Mouse (Mus musculus): ENCODE results near the gene Ankrd35. TPM values are rescaled to one million over a fixed set of nuclear protein-coding genes. Genes with fewer than 3 reads are reported as not detected.

The Ankrd35 gene
- polyA plus RNA-seq, 1 experiment from 2014 or later: 1.8 TPM

DNA sequence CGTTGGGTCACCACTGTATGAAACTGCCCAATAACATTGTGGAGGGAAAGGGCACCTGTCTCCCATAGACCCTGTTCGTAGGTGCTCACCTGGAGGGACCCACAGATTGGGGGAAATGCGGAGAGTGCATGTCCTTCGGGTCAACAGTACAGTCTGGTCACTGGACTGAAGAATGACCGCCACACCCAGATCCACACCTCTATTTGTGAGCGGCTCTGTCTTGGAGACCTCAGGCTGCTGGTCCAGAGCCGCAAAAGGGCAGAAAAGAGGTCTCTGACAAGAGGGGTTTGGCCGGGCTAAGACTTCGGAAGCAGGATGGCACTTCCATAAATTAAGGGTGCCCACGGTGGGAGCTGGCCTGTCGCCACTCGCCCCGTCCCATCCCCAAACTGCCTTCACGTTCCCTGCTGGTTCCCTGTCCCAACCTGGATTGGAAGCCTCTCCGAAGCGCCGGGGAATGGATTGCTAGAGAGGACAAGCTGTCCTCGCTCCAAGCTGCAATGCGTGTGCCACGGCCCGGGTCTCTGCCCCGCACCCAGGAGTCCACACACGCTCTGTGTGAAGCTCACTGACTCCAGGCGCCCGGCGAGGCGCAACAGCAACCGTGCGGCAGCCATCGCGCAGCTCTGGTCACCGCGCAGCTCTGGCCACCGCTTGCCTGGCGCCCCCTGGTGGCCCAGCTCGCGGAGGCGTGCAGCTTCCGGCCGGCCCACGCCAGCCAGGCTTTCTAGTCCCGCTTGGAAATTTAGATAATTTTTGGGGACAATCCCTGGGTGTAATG lies 38.2 kb downstream of the Ankrd35 start, which contains the start of gene Nudt17:
Gene Nudt17, minus strand, starts transcription at position 660 of the 781 bp plus-strand sequence.
- no peak within 1 kb of the TSS for H3K27ac ChIP-seq
- ATAC-seq (ENCODE audit: low FRiP score) (peak; percentile 87), DNase-seq (ENCODE audit: low spot score) (peak; percentile 85)
- H3K9ac ChIP-seq: peak within 1 kb of the TSS; percentile 84
- no peaks in the 10 kb centered on the region; the same call in 1 of the 2 replicates for H3K4me1 ChIP-seq (replicated peaks; ENCODE audit: control insufficient read depth, insufficient read depth, low read length)
- H3K4me3 ChIP-seq (replicated peaks; ENCODE audit: low read length): peak within 1 kb of the TSS; percentile 49
- H3K36me3 ChIP-seq (replicated peaks; ENCODE audit: control insufficient read depth, insufficient read depth): peaks cover 48% of the 10 kb centered on the region
- WGBS: 6% methylated on average over 42 of the region's 42 CpGs
- H3K27me3 ChIP-seq (ENCODE audit: control insufficient read depth, insufficient read depth, low read length): no peaks in the 10 kb centered on the region
- no peaks in the 10 kb centered on the region for H3K9me3 ChIP-seq (ENCODE audit: control insufficient read depth, low read length)
- H3K4me2 ChIP-seq (replicated peaks): peak within 1 kb of the TSS; percentile 98

DNA sequence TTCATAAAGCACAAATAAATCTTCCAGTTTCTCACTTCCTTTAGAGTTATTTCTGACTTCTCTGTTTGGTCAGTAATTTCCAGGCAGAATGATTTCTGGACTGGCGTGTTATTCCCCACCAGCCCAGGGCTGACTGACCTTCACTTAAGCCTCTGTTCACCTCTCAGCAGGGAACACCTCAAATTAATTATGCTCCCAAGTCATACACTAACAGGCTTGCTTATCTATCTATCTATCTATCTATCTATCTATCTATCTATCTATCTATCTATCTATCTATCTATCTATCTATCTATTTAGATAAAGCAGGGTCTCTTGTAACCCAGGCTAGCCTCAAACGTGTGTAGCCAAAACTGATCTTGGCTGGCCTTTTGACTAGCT lies 38.7 kb downstream of the Ankrd35 start:
- Histone ChIP-seq H3K9ac (no peak overlapping the region), H3K36me3 (replicated peaks; ENCODE audit: control insufficient read depth, insufficient read depth) (peaks cover 48% of the 10 kb centered on the region), H3K4me1 (replicated peaks; ENCODE audit: control insufficient read depth, insufficient read depth, low read length) (no peaks in the 10 kb centered on the region; the same call in 1 of the 2 replicates), H3K9me3 (ENCODE audit: control insufficient read depth, low read length) (no peaks in the 10 kb centered on the region), H3K4me3 (replicated peaks; ENCODE audit: low read length) (no peak overlapping the region), H3K27ac (no peak overlapping the region), H3K4me2 (replicated peaks) (peak overlapping the region; percentile 98), H3K27me3 (ENCODE audit: control insufficient read depth, insufficient read depth, low read length) (no peaks in the 10 kb centered on the region)
- ATAC-seq (ENCODE audit: low FRiP score) (no peak; the same call in 1 of the 2 replicates), DNase-seq (ENCODE audit: low spot score) (no peak)
- whole genome bisulfite sequencing: 42% methylated on average over 2 of the region's 2 CpGs

DNA sequence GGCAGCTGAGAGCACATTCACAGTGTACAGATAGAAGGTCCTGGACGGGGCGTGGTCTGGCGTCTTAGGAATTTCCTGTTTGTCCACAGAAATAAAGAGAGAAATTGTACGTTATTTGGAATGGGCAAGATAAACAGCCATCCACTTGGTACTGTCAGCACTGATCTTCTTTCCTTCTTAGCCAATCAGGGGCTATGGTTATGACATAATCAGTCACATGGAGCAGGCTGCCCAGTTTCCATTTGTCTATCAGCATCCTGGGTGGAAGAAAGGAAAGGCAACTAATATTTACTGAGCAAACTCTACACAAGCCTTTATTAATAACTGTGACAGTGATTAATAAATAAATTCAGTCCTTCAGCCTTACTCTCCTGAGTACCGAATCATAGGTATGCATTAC lies 44.4 kb downstream of the Ankrd35 start:
- Histone ChIP-seq H3K9ac (no peak overlapping the region), H3K36me3 (replicated peaks; ENCODE audit: control insufficient read depth, insufficient read depth) (peaks cover 74% of the 10 kb centered on the region)
- WGBS: 93% methylated on average over 5 of the region's 5 CpGs

DNA sequence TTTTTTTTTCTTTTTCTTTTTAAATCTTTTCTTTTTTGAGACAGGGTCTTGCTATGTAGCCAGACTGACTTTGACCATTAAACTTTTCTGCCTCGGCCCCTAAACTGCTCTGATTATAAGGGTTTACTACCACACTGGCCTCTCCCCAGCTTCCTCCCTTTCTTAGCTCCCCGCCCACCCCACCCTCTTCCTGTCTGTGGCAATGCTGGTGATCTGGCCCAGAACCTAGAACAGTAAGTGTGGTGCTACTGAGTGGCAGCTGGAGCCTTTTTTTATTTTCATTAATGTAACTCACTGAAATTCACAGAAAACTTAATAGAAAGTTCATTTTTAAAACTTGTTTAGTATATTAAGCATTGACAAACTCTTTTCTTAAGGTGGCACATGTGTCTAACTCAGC lies 45.9 kb downstream of the Ankrd35 start:
- Histone ChIP-seq H3K27me3 (ENCODE audit: control insufficient read depth, insufficient read depth, low read length) (no peaks in the 10 kb centered on the region), H3K4me2 (replicated peaks) (no peak overlapping the region), H3K36me3 (replicated peaks; ENCODE audit: control insufficient read depth, insufficient read depth) (peaks cover 71% of the 10 kb centered on the region), H3K27ac (no peak overlapping the region), H3K9ac (no peak overlapping the region), H3K4me1 (replicated peaks; ENCODE audit: control insufficient read depth, insufficient read depth, low read length) (no peaks in the 10 kb centered on the region), H3K4me3 (replicated peaks; ENCODE audit: low read length) (no peak overlapping the region), H3K9me3 (ENCODE audit: control insufficient read depth, low read length) (no peaks in the 10 kb centered on the region)
- 92% methylated on average over 2 of the region's 2 CpGs for WGBS
- DNase-seq (ENCODE audit: low spot score) (no peak), ATAC-seq (ENCODE audit: low FRiP score) (no peak)

More for the DNA sequence above, 44.4 kb downstream of the Ankrd35 start:
- Histone ChIP-seq H3K4me3 (replicated peaks; ENCODE audit: low read length) (no peak overlapping the region), H3K27ac (no peak overlapping the region), H3K27me3 (ENCODE audit: control insufficient read depth, insufficient read depth, low read length) (no peaks in the 10 kb centered on the region), H3K4me1 (replicated peaks; ENCODE audit: control insufficient read depth, insufficient read depth, low read length) (no peaks in the 10 kb centered on the region), H3K9me3 (ENCODE audit: control insufficient read depth, low read length) (no peaks in the 10 kb centered on the region), H3K4me2 (replicated peaks) (no peak overlapping the region)
- no peak for DNase-seq (ENCODE audit: low spot score)
- ATAC-seq (ENCODE audit: low FRiP score): no peak

DNA sequence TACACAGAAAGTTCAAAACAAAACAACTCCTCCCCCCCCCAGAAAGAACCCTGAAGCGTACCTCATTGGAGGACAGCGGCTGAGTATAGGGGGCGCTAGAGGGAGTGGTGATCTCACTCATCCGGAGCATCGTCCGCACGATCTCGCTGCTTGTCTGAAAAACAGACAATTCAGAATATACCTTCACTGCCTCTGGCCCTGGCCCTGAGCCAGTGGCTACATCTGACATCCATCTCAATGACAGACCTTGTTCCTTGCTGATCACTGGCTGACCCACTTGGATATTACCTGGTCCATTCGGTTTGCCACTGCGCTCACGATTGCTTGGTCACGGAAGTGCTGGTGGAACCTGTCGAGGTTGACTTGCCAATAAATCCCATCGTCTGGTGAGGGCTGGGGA lies 49.2 kb downstream of the Ankrd35 start:
- Histone ChIP-seq H3K4me3 (replicated peaks; ENCODE audit: low read length) (no peak overlapping the region), H3K27ac (no peak overlapping the region), H3K36me3 (replicated peaks; ENCODE audit: control insufficient read depth, insufficient read depth) (peaks cover 62% of the 10 kb centered on the region), H3K27me3 (ENCODE audit: control insufficient read depth, insufficient read depth, low read length) (no peaks in the 10 kb centered on the region), H3K9ac (no peak overlapping the region), H3K4me2 (replicated peaks) (no peak overlapping the region), H3K4me1 (replicated peaks; ENCODE audit: control insufficient read depth, insufficient read depth, low read length) (no peaks in the 10 kb centered on the region), H3K9me3 (ENCODE audit: control insufficient read depth, low read length) (no peaks in the 10 kb centered on the region)
- DNase-seq (ENCODE audit: low spot score) (peak; percentile 43), ATAC-seq (ENCODE audit: low FRiP score) (no peak)
- WGBS: 37% methylated on average over 14 of the region's 14 CpGs

DNA sequence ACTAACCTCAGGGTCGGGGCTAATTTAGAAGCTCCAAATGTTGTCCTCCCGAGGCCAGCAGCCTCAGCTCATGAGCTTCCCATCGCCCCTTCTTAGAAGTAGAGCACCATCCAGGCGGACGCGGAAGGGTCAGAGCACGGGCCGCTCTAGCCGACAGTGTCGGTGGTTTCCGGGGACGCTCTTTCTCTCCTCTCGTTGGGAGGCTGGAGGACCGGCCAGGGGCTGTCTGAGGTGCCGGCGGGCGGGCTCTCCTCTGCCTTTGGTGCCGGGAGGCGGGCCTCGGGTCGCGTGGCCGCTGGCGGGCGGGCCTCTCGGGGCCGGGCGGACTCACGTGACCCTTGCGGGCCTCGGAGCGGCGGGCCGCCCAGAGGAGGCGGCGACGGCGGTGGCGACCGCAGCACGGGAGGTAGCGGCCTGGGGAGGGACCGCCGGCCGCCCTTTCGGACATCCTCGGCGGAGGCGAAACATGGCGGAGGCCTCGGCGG lies 57.5 kb downstream of the Ankrd35 start, which contains the start of the genes Polr3c and Rnf115:
Gene Polr3c, minus strand, starts transcription at position 286 of the 485 bp plus-strand sequence.
Gene Rnf115, plus strand, starts transcription at position 322 of the 485 bp plus-strand sequence.
- ATAC-seq (ENCODE audit: low FRiP score): peak; percentile 97
- under 1% methylated on average over 35 of the region's 52 CpGs for WGBS

DNA sequence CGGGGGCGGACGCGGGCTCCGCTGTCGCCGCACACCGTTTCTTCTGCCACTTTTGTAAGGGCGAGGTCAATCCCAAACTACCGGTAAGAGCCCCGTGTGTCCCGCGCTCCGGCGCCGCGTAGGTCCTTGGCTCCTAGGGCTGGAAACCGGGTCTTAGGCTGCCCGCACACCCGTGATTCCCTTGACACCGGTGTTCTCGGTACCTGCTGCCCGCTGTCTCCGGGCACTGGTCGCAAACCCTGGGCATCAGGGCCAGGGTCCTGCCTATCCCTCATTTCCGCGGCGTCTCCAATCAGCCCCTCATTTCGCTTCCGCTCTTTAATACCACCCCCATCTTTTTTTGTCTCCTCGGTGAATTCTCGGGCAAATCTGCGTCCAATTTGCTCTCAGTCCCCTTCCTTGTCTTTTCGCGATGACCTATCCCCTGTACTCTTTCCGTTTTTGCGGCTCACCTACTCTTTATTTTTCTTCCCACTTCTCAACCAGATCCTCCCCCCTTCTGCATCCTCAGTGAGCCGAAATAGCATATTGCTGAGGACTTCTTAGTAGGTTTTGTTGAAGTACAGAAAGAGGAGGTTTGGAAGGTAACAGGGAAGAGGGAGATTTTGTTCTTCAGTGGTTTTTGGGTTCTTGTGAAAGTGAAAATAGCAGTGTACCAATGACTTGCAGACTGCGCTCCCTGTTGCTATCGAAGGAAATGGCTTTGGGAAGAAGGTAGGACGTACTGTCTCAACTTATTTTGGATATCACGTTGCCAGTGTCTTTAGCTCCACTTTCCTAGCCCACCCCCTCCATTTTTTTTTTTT lies 58.1 kb downstream of the Ankrd35 start:
- H3K9me3 ChIP-seq (ENCODE audit: control insufficient read depth, low read length): no peaks in the 10 kb centered on the region
- WGBS: under 1% methylated on average over 42 of the region's 42 CpGs
- 0 out of 2 replicates have a peak, but pooled peaks cover 8% of the 10 kb centered on the region for H3K36me3 ChIP-seq (replicated peaks; ENCODE audit: control insufficient read depth, insufficient read depth)
- DNase-seq (ENCODE audit: low spot score): peak; percentile 39
- peak overlapping the region; percentile 65 for H3K4me2 ChIP-seq (replicated peaks)
- H3K27ac ChIP-seq: peak overlapping the region; percentile 84
- peak overlapping the region; percentile 94 for H3K9ac ChIP-seq
- peaks cover 23% of the 10 kb centered on the region for H3K4me1 ChIP-seq (replicated peaks; ENCODE audit: control insufficient read depth, insufficient read depth, low read length)
- no peaks in the 10 kb centered on the region for H3K27me3 ChIP-seq (ENCODE audit: control insufficient read depth, insufficient read depth, low read length)
- peak overlapping the region; percentile 95 for H3K4me3 ChIP-seq (replicated peaks; ENCODE audit: low read length)
- ATAC-seq (ENCODE audit: low FRiP score): peak; percentile 61

More for the DNA sequence above, 57.5 kb downstream of the Ankrd35 start, which contains the start of the genes Polr3c and Rnf115:
- peaks cover 12% of the 10 kb centered on the region for H3K36me3 ChIP-seq (replicated peaks; ENCODE audit: control insufficient read depth, insufficient read depth)
- H3K9ac ChIP-seq: peak within 1 kb of the TSS; percentile 94
- peak within 1 kb of the TSS; percentile 95 for H3K4me3 ChIP-seq (replicated peaks; ENCODE audit: low read length)
- no peaks in the 10 kb centered on the region for H3K27me3 ChIP-seq (ENCODE audit: control insufficient read depth, insufficient read depth, low read length)
- peak; percentile 89 for DNase-seq (ENCODE audit: low spot score)
- H3K4me1 ChIP-seq (replicated peaks; ENCODE audit: control insufficient read depth, insufficient read depth, low read length): peaks cover 23% of the 10 kb centered on the region
- H3K9me3 ChIP-seq (ENCODE audit: control insufficient read depth, low read length): no peaks in the 10 kb centered on the region
- H3K4me2 ChIP-seq (replicated peaks): peak within 1 kb of the TSS; percentile 65
- peak within 1 kb of the TSS; percentile 84 for H3K27ac ChIP-seq

DNA sequence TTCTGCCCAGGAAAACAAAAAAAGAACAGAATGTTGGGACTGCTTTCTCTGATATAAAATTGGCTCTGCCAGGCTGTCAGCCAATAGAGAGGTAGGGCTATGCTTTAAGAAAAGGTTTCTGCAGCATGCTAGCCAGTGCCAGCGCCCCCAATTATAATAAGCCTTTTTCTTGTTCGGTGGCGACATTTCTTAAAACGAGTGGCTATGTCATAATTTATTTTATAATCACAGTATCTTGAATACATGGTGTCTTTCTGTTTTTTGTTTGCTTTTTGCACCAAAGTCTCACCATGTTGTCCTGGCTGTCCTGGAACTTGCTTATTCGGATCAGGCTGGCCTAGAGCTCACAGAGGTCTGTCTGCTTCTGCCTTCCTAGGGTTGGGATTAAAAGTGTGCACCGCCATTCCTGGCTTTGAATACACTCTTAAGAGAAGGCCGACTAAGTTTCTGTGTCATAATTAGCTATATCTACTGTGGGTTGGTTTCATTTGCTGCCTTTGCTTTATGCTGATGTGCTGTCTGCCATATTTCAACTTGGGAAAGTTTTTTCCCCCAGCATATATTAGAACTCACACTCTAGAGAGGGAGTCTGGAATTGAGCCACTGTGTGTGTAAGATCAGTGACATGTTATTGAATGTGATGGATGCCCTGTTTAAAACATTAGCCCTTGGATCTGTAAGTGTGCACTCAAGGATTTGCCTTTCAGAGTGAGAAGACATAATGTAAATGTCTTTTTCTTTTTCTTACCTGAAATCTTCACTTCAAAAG lies 58.9 kb downstream of the Ankrd35 start:
- 60% methylated on average over 7 of the region's 7 CpGs for WGBS
- DNase-seq (ENCODE audit: low spot score): no peak
- Histone ChIP-seq H3K27me3 (ENCODE audit: control insufficient read depth, insufficient read depth, low read length) (no peaks in the 10 kb centered on the region), H3K9ac (peak overlapping the region; percentile 94), H3K4me3 (replicated peaks; ENCODE audit: low read length) (peak overlapping the region; percentile 95), H3K36me3 (replicated peaks; ENCODE audit: control insufficient read depth, insufficient read depth) (0 out of 2 replicates have a peak, but pooled peaks cover 1% of the 10 kb centered on the region), H3K4me2 (replicated peaks) (peak overlapping the region; percentile 65), H3K4me1 (replicated peaks; ENCODE audit: control insufficient read depth, insufficient read depth, low read length) (peaks cover 23% of the 10 kb centered on the region), H3K27ac (peak overlapping the region; percentile 84; the same call in 1 of the 2 replicates), H3K9me3 (ENCODE audit: control insufficient read depth, low read length) (no peaks in the 10 kb centered on the region)
- no peak for ATAC-seq (ENCODE audit: low FRiP score)
